In the genomic region with DNA sequence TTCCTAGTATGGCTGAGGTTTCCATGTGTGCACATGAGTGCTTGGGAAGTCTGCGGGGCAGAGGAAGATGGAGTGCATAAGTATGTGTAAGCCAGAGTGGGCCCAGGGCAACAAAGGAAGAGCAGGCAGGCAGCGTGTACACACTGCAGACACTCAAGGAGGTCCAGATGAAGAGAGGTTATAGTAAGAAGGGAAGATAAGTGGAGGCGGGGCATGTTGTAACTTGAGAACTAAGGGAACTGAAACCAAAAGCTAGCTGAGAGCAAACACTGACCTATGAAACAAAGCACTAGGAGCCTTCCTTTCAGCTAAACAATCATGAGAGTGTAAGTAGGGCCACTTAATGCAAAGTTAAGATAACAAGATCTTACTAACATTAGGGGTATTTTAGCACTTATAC, we compare ENCODE assay signal across 13 mouse cellular contexts.
DNase-seq lines count a peak whose midpoint lies in the region; ATAC-seq and TF ChIP-seq lines count a peak whose summit lies in the region.
"Had no signal": no experiment of that assay in that cellular context is flagged by ENCODE, and none has a peak within 500 bp of the region (broad histone marks: within the 10 kb centered on the region; RNA-seq: fewer than 3 reads in every experiment).

No protein-coding gene starts in this region.

- H3K9me3 ChIP-seq in kidney, embryonic 14.5 days (ENCODE audit: control insufficient read depth, low read length) = no peaks in the 10 kb centered on the region
- H3K9me3 ChIP-seq in kidney, embryonic 15.5 days (replicated peaks) = no peaks in the 10 kb centered on the region
- no peaks in the 10 kb centered on the region for H3K9me3 ChIP-seq in intestine, postnatal 0 days (ENCODE audit: control insufficient read depth)
- H3K9me3 ChIP-seq: embryonic facial prominence, embryonic 15.5 days; limb, embryonic 15.5 days had no signal

- intact Hi-C loops in left cerebral cortex, postnatal 4 days (cut with DNase I) = no loop called here

- TF ChIP-seq POLR2A in bone marrow macrophage, adult 2 months (IDR thresholded peaks at IDR 0.05; ENCODE audit: borderline replicate concordance, low read depth, low read length) = no peak

- H3K4me2 ChIP-seq in kidney, embryonic 14.5 days (replicated peaks; ENCODE audit: low read depth, low read length) = no peak overlapping the region
- H3K4me2 ChIP-seq in kidney, embryonic 15.5 days = no peak overlapping the region
- no peak overlapping the region for H3K4me2 ChIP-seq in intestine, postnatal 0 days (replicated peaks; ENCODE audit: low read depth)
- H3K4me2 ChIP-seq: embryonic facial prominence, embryonic 15.5 days; hindbrain, embryonic 14.5 days; limb, embryonic 15.5 days had no signal

- no peaks in the 10 kb centered on the region for H3K36me3 ChIP-seq in kidney, embryonic 14.5 days (ENCODE audit: control insufficient read depth, insufficient read depth, low read length)
- no peaks in the 10 kb centered on the region for H3K36me3 ChIP-seq in kidney, embryonic 15.5 days
- no peaks in the 10 kb centered on the region for H3K36me3 ChIP-seq in intestine, postnatal 0 days (ENCODE audit: control insufficient read depth, insufficient read depth)
- H3K36me3 ChIP-seq: embryonic facial prominence, embryonic 15.5 days; limb, embryonic 15.5 days had no signal

- no peak overlapping the region for H3K4me3 ChIP-seq in kidney, embryonic 14.5 days (ENCODE audit: low read length)
- no peak overlapping the region for H3K4me3 ChIP-seq in kidney, embryonic 15.5 days (replicated peaks)
- H3K4me3 ChIP-seq in bone marrow macrophage, adult 2 months (ENCODE audit: insufficient read depth, low read length) = no peak overlapping the region
- no peak overlapping the region for H3K4me3 ChIP-seq in intestine, postnatal 0 days (ENCODE audit: low read depth, low read length)
- no peak overlapping the region for H3K4me3 ChIP-seq in layer of hippocampus, adult 2 months
- H3K4me3 ChIP-seq: embryonic facial prominence, embryonic 15.5 days; limb, embryonic 15.5 days had no signal

- WGBS in kidney, embryonic 14.5 days = 37% methylated on average over 3 of the region's 3 CpGs
- 39% methylated on average over 3 of the region's 3 CpGs for WGBS in kidney, embryonic 15.5 days
- WGBS in intestine, postnatal 0 days = 24% methylated on average over 3 of the region's 3 CpGs

- DNase-seq in layer of hippocampus, adult 2 months (ENCODE audit: low spot score in 2 of 2) = no peak
- DNase-seq in left cerebral cortex, postnatal 4 days = no peak
- no peak for DNase-seq in cerebellum, adult 11 months
- DNase-seq: layer of hippocampus, adult 9-11 months; retina, postnatal 1 day had no signal

- no peaks in the 10 kb centered on the region for H3K27me3 ChIP-seq in kidney, embryonic 14.5 days (ENCODE audit: control insufficient read depth, insufficient read depth, low read length)
- H3K27me3 ChIP-seq in kidney, embryonic 15.5 days = no peaks in the 10 kb centered on the region
- no peaks in the 10 kb centered on the region for H3K27me3 ChIP-seq in intestine, postnatal 0 days (replicated peaks; ENCODE audit: control insufficient read depth, insufficient read depth, low read length)
- H3K27me3 ChIP-seq: embryonic facial prominence, embryonic 15.5 days; limb, embryonic 15.5 days had no signal

- no peak overlapping the region for H3K27ac ChIP-seq in kidney, embryonic 14.5 days (ENCODE audit: low read depth, low read length)
- H3K27ac ChIP-seq in kidney, embryonic 15.5 days = no peak overlapping the region
- 0 out of 2 replicates have a peak overlapping the region, but pooled peaks have one; percentile 15 for H3K27ac ChIP-seq in bone marrow macrophage, adult 2 months (ENCODE audit: insufficient read depth, low read depth, low read length)
- no peak overlapping the region for H3K27ac ChIP-seq in intestine, postnatal 0 days (ENCODE audit: low read depth, low read length)
- H3K27ac ChIP-seq in layer of hippocampus, adult 2 months = no peak overlapping the region
- H3K27ac ChIP-seq: embryonic facial prominence, embryonic 15.5 days; hindbrain, embryonic 14.5 days; limb, embryonic 15.5 days had no signal

- H3K9ac ChIP-seq in kidney, embryonic 14.5 days (ENCODE audit: low read depth, low read length) = no peak overlapping the region
- no peak overlapping the region for H3K9ac ChIP-seq in kidney, embryonic 15.5 days
- H3K9ac ChIP-seq in intestine, postnatal 0 days (ENCODE audit: low read depth, low read length) = no peak overlapping the region
- H3K9ac ChIP-seq: embryonic facial prominence, embryonic 15.5 days; hindbrain, embryonic 14.5 days; limb, embryonic 15.5 days had no signal

- no peak for TF ChIP-seq CTCF in bone marrow macrophage, adult 2 months (IDR thresholded peaks at IDR 0.05; ENCODE audit: low read depth, low read length)
- no peak for TF ChIP-seq CTCF in intestine, postnatal 0 days (IDR thresholded peaks at IDR 0.05; ENCODE audit: low read depth)
- no peak for TF ChIP-seq CTCF in layer of hippocampus, adult 2 months (conservative IDR thresholded peaks at IDR 0.05)

- H3K4me1 ChIP-seq in kidney, embryonic 14.5 days (ENCODE audit: control insufficient read depth, insufficient read depth, low read length) = no peaks in the 10 kb centered on the region
- H3K4me1 ChIP-seq in kidney, embryonic 15.5 days = peaks cover 7% of the 10 kb centered on the region
- H3K4me1 ChIP-seq in bone marrow macrophage, adult 2 months (ENCODE audit: control insufficient read depth, insufficient read depth, low read length) = peaks cover 21% of the 10 kb centered on the region
- H3K4me1 ChIP-seq in intestine, postnatal 0 days (replicated peaks; ENCODE audit: control insufficient read depth, insufficient read depth, low read length) = no peaks in the 10 kb centered on the region
- H3K4me1 ChIP-seq: embryonic facial prominence, embryonic 15.5 days had no signal

- peak; percentile 66; the same call in 1 of the 2 replicates for ATAC-seq in kidney, embryonic 14.5 days (ENCODE audit: low FRiP score, low TSS enrichment)
- ATAC-seq in kidney, embryonic 15.5 days (replicated peaks; ENCODE audit: low FRiP score) = no peak
- ATAC-seq in intestine, postnatal 0 days = peak; percentile 71
- ATAC-seq in neutrophil, adult 5-6 weeks (ENCODE audit: extremely low read depth, insufficient number of reproducible peaks, low FRiP score, poor library complexity, severe bottlenecking) = peak; percentile 33; the same call in 1 of the 2 replicates
